Mouse (Mus musculus): Measurements from ENCODE around the gene 4931409K22Rik. TPM values are rescaled to one million over a fixed set of nuclear protein-coding genes. Genes with fewer than 3 reads are reported as not detected.

Gene 4931409K22Rik
- polyA plus RNA-seq, 1 experiment from 2014 or later: not detected

- Histone ChIP-seq H3K4me2 (no peak overlapping the region), H3K4me1 (no peaks in the 10 kb centered on the region), H3K36me3 (replicated peaks) (no peaks in the 10 kb centered on the region), H3K9ac (no peak overlapping the region), H3K27ac (no peak overlapping the region), H3K9me3 (no peaks in the 10 kb centered on the region), H3K27me3 (replicated peaks) (peaks cover 15% of the 10 kb centered on the region), H3K4me3 (no peak overlapping the region)
- 57% methylated on average over 11 of the region's 11 CpGs for WGBS
- no peak for ATAC-seq (replicated peaks)
These were observed 23.2 kb downstream of the 4931409K22Rik start for GRCm38 (mm10) chr5:24533391-24533790.

GRCm38 (mm10) chr5:24530042-24530689 is 26.4 kb downstream of the 4931409K22Rik start:
- Histone ChIP-seq H3K36me3 (replicated peaks) (no peaks in the 10 kb centered on the region), H3K4me3 (no peak overlapping the region), H3K27ac (no peak overlapping the region), H3K27me3 (replicated peaks) (peaks cover 42% of the 10 kb centered on the region), H3K4me2 (no peak overlapping the region), H3K9ac (no peak overlapping the region), H3K9me3 (no peaks in the 10 kb centered on the region), H3K4me1 (peaks cover 17% of the 10 kb centered on the region)
- 22% methylated on average over 24 of the region's 24 CpGs for WGBS
- ATAC-seq (replicated peaks): peak; percentile 72

DNA sequence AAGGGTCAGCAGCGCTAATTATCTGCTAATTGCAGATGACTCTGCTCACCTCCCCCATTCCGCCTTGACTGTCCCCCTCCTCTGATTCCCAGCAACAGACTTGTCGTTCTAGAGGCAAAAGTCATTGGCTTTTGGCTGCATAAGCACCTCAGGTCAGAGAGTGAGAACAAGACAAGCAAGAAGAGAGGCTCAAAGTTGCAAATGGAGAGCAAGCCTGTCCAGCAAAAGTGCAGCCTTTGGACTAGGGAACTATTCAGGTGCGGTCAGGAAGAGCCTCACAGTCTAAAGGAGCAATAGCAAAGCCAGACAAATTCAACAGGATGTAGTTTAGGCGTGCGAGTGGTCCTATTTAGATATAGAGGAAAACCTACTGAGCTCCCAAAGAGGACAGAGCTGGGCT is 28.8 kb downstream of the 4931409K22Rik start:
- no peak overlapping the region for H3K9ac ChIP-seq
- no peak for ATAC-seq (replicated peaks)
- H3K9me3 ChIP-seq: no peaks in the 10 kb centered on the region
- peaks cover 64% of the 10 kb centered on the region for H3K27me3 ChIP-seq (replicated peaks)
- peaks cover 17% of the 10 kb centered on the region for H3K4me1 ChIP-seq
- H3K4me2 ChIP-seq: no peak overlapping the region
- H3K36me3 ChIP-seq (replicated peaks): no peaks in the 10 kb centered on the region
- no peak overlapping the region for H3K27ac ChIP-seq
- WGBS: 19% methylated on average over 6 of the region's 6 CpGs
- no peak overlapping the region for H3K4me3 ChIP-seq

DNA sequence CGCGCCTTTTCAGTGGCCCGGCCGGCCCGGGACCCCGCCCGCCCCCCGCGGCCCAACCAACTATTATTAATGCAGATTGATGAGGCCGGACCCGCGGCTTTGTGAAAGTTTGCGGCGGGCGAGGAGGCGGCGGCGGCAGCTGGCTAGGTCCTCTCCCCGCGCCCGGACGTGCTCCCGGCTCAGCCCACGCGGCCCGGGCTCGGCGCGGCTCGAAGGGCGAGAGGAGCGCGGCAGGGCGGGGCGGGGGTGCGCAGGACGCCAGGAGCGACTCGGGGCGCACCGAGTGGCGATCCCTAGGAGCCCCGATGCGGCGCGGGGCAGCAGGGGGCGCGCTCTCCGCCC is 29.7 kb downstream of the 4931409K22Rik start, which contains the start of gene Gbx1:
Gene Gbx1 (minus strand): TSS at position 314 of the 342 bp plus-strand sequence.
- WGBS: 0% methylated on average over 40 of the region's 49 CpGs
- peaks cover 17% of the 10 kb centered on the region for H3K4me1 ChIP-seq
- H3K4me2 ChIP-seq: peak within 1 kb of the TSS; percentile 96
- ATAC-seq (replicated peaks): no peak
- H3K9ac ChIP-seq: peak within 1 kb of the TSS; percentile 44
- no peaks in the 10 kb centered on the region for H3K9me3 ChIP-seq
- no peaks in the 10 kb centered on the region for H3K36me3 ChIP-seq (replicated peaks)
- H3K27me3 ChIP-seq (replicated peaks): peaks cover 73% of the 10 kb centered on the region
- H3K4me3 ChIP-seq: peak within 1 kb of the TSS; percentile 41
- no peak within 1 kb of the TSS for H3K27ac ChIP-seq

DNA sequence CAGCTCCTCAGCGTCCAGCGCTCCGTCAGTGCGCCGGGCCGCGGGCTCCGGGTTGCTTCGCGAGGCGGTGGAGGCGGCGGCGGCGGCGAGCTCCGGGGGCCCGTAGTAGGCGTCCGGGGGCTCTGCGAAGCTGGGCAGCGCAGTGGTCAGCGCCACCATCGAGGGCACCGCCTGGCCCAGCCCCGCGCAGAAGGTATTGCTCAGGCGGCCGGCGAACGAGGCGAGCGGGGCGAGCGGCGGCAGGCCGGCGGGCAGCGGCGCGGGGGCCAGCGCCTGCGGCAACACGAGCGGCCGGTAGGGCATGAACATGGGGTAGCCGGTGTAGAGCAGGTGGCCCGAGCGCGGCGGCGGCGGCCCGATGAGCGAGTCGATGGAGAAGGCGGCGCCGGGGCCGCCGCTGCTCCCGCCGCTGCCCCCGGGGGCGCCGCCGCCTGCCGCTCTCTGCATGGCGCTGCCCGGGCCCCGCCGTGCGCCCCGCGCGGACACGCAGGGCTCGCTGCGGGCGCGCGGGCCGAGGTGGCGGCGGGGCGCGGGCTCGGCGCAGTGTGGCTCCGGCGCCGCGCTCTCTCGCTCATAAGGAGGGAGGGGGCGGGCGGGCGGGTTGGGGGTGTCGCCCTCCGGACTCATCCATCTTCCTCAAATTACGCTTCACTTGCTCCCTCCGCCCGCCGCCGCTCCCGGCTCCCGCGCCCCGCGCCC is 30.3 kb downstream of the 4931409K22Rik start:
- WGBS: 1% methylated on average over 91 of the region's 109 CpGs
- H3K4me1 ChIP-seq: peaks cover 17% of the 10 kb centered on the region
- no peak overlapping the region for H3K27ac ChIP-seq
- no peaks in the 10 kb centered on the region for H3K9me3 ChIP-seq
- H3K4me3 ChIP-seq: peak overlapping the region; percentile 41
- peak overlapping the region; percentile 96 for H3K4me2 ChIP-seq
- peak; percentile 32; the same call in 1 of the 2 replicates for ATAC-seq (replicated peaks)
- peaks cover 75% of the 10 kb centered on the region for H3K27me3 ChIP-seq (replicated peaks)
- H3K9ac ChIP-seq: peak overlapping the region; percentile 44
- H3K36me3 ChIP-seq (replicated peaks): no peaks in the 10 kb centered on the region

DNA sequence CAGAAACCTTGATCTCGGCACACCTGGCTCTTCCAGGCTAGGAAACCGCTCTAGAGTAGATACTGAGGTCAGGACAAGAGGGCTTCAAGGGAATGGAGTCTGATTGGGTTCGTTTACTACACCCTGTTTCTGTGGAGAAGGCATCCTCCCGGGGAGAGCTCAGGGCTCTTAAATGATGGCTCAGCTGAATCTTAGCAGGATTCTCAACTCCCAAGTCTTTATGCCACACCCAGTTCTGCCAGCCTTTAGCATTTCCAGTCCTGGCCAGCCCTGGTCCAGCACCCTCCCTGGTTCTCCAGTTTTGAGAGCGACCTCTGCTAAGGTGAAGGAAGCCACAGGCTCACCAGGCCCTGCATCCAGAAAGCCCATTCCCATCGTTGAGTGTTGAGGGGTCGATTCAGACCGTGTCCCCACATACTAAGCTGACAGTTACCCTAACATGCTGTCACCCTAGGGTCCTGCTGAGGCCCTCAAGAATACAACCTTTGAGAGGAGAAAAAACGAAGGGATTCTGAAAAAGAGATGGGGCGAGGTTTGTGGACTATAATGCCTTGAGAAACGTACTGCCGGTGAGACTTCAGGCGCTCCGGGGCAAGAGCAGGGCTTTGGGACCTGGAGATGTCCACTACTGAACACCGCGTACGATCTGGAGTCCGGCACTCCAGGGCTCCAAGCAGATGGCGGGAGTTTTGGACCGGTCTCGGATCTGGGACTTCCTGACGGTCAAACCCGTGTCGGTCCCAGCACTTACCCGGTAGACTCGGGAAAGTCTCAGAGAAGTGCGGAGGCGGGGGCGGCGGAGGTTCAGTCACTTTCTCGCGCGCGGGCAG is 31.0 kb downstream of the 4931409K22Rik start:
- WGBS: 3% methylated on average over 34 of the region's 34 CpGs
- Histone ChIP-seq H3K27ac (no peak overlapping the region), H3K27me3 (replicated peaks) (peaks cover 75% of the 10 kb centered on the region), H3K4me3 (peak overlapping the region; percentile 41), H3K9ac (peak overlapping the region; percentile 44), H3K4me2 (peak overlapping the region; percentile 96), H3K4me1 (peaks cover 17% of the 10 kb centered on the region), H3K9me3 (no peaks in the 10 kb centered on the region), H3K36me3 (replicated peaks) (no peaks in the 10 kb centered on the region)
- ATAC-seq (replicated peaks): no peak

DNA sequence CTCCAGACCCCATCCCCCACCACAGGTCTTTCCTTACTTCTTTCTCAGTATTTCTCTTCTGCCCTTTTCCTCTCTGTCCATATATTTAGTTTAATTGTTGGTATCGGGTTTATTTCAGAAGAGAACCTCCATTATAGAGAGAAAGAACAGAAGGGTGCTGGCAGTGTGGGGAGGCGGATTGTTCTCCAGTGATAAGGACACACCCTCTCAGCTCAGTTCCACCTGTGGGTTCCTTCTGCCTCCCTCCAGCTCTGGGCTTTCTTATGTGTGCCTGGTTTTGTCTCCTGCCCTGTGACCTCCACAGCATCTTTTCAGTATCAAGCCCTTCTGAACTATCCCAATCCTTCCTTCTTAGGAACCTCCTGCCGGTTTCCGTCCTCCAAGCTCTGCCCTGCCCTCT is 32.1 kb downstream of the 4931409K22Rik start:
- Histone ChIP-seq H3K4me1 (peaks cover 17% of the 10 kb centered on the region), H3K27ac (no peak overlapping the region), H3K9ac (no peak overlapping the region), H3K4me3 (no peak overlapping the region), H3K4me2 (no peak overlapping the region), H3K36me3 (replicated peaks) (no peaks in the 10 kb centered on the region), H3K9me3 (no peaks in the 10 kb centered on the region), H3K27me3 (replicated peaks) (peaks cover 71% of the 10 kb centered on the region)
- 8% methylated on average over 4 of the region's 4 CpGs for WGBS
- ATAC-seq (replicated peaks): no peak

- no peak for ATAC-seq (replicated peaks)
- Histone ChIP-seq H3K4me3 (no peak overlapping the region), H3K4me2 (no peak overlapping the region), H3K9me3 (no peaks in the 10 kb centered on the region), H3K27me3 (replicated peaks) (peaks cover 64% of the 10 kb centered on the region), H3K36me3 (replicated peaks) (no peaks in the 10 kb centered on the region), H3K9ac (no peak overlapping the region), H3K4me1 (peaks cover 17% of the 10 kb centered on the region), H3K27ac (no peak overlapping the region)
- WGBS: 38% methylated on average over 8 of the region's 8 CpGs
These were observed 32.8 kb downstream of the 4931409K22Rik start for GRCm38 (mm10) chr5:24523806-24524205.

GRCm38 (mm10) chr5:24521366-24521765 is 35.2 kb downstream of the 4931409K22Rik start:
- ATAC-seq (replicated peaks): no peak
- H3K4me2 ChIP-seq: no peak overlapping the region
- 66% methylated on average over 8 of the region's 8 CpGs for WGBS

DNA sequence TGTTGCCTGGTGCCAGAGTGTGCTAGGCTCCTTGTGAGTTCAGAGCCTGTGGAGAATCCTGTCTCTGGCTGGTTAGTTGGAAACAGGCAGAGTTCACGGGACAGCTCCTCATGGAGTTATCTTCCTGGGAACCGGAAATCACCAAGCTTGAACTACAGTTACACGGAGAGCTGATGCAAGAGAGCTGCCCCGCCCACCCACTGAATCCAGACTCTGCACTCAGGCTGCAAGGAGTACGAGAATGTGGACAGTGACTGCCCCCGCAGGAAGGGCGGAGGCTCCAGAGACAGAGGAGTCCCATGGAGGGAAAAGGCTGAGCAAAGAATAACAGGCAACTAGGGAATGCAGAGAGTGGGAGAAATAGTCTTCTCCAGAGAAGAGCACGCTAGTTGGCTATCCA is 44.3 kb downstream of the 4931409K22Rik start:
- H3K4me1 ChIP-seq: no peaks in the 10 kb centered on the region
- no peaks in the 10 kb centered on the region for H3K27me3 ChIP-seq (replicated peaks)
- no peak overlapping the region for H3K9ac ChIP-seq
- no peak overlapping the region for H3K27ac ChIP-seq
- no peaks in the 10 kb centered on the region for H3K9me3 ChIP-seq
- H3K36me3 ChIP-seq (replicated peaks): no peaks in the 10 kb centered on the region
- no peak overlapping the region for H3K4me2 ChIP-seq
- ATAC-seq (replicated peaks): no peak
- 60% methylated on average over 8 of the region's 8 CpGs for WGBS
- H3K4me3 ChIP-seq: no peak overlapping the region

More at GRCm38 (mm10) chr5:24521366-24521765, 35.2 kb downstream of the 4931409K22Rik start:
- no peaks in the 10 kb centered on the region for H3K9me3 ChIP-seq
- peaks cover 44% of the 10 kb centered on the region for H3K27me3 ChIP-seq (replicated peaks)
- H3K36me3 ChIP-seq (replicated peaks): no peaks in the 10 kb centered on the region
- H3K4me3 ChIP-seq: no peak overlapping the region
- no peak overlapping the region for H3K9ac ChIP-seq
- H3K27ac ChIP-seq: no peak overlapping the region
- peaks cover 8% of the 10 kb centered on the region for H3K4me1 ChIP-seq

DNA sequence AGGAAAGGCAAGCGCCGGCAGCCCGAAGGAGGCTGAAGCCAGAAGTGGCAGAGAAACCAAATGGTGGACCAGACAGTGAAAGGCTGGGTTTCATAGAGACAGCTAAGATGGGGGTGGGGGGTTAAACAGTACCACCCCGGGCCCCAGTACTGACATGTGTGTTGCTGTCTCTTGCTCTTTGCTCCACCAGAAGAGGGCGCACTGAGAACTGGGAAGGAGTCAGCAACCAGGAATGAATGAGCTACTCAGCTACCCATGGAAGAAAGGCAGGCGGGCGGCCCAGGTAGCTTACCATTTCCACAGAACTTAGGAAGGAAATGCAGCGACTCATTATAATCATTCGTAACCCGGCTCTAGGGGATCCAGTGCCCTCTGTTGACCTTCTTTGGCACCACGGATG is 46.0 kb downstream of the 4931409K22Rik start:
- H3K4me1 ChIP-seq: no peaks in the 10 kb centered on the region
- no peaks in the 10 kb centered on the region for H3K36me3 ChIP-seq (replicated peaks)
- no peak overlapping the region for H3K4me2 ChIP-seq
- no peaks in the 10 kb centered on the region for H3K9me3 ChIP-seq
- H3K27ac ChIP-seq: no peak overlapping the region
- H3K9ac ChIP-seq: no peak overlapping the region
- no peak for ATAC-seq (replicated peaks)
- H3K4me3 ChIP-seq: no peak overlapping the region
- WGBS: 52% methylated on average over 11 of the region's 11 CpGs
- H3K27me3 ChIP-seq (replicated peaks): no peaks in the 10 kb centered on the region

GRCm38 (mm10) chr5:24508406-24508805 is 48.2 kb downstream of the 4931409K22Rik start:
- Histone ChIP-seq H3K36me3 (replicated peaks) (no peaks in the 10 kb centered on the region), H3K4me3 (no peak overlapping the region), H3K4me1 (peaks cover 7% of the 10 kb centered on the region; the same call in 1 of the 2 replicates), H3K9ac (no peak overlapping the region), H3K9me3 (no peaks in the 10 kb centered on the region), H3K27me3 (replicated peaks) (peaks cover 9% of the 10 kb centered on the region), H3K4me2 (no peak overlapping the region), H3K27ac (no peak overlapping the region)
- 94% methylated on average over 7 of the region's 7 CpGs for WGBS
- no peak for ATAC-seq (replicated peaks)
